Mouse (Mus musculus) monocyte, adult 5-6 weeks (primary cell): Measurements from ENCODE around the gene Hacd2. TPM values are rescaled to one million over a fixed set of nuclear protein-coding genes. Genes with fewer than 3 reads are reported as not detected.

ENCODE experiments used
- ATAC-seq: fragments of 153-309, 156-312 bp; replicated peaks from 2 replicates; pipeline ENCODE4 v1.8.0; 2017; ENCODE audit warnings: mild to moderate bottlenecking; ENCODE audit not compliant: low TSS enrichment, insufficient number of reproducible peaks, severe bottlenecking, poor library complexity, low FRiP score
- total RNA-seq: library from RNA; stranded (forward); fragments of 200-1000, 200-491, 200-594 nt; gene quantifications from 3 replicates; pipeline ENCODE4 v1.2.3, GENCODE M21; 2017

Gene Hacd2
- total RNA-seq, 1 experiment from 2014 or later, result 5.0 TPM

- ATAC-seq, result no peak
Observed at GRCm38 (mm10) chr16:35153146-35153755, 131.0 kb downstream of the Hacd2 start.

- ATAC-seq, result no peak
Observed at GRCm38 (mm10) chr16:35154245-35154640, 132.0 kb downstream of the Hacd2 start.

- ATAC-seq, result no peak
Observed at GRCm38 (mm10) chr16:35154641-35155390, 132.6 kb downstream of the Hacd2 start, which contains the start of gene Adcy5. Gene Adcy5, plus strand, starts transcription at chr16:35154877.

- no peak for ATAC-seq
Observed at GRCm38 (mm10) chr16:35155391-35156305, 133.4 kb downstream of the Hacd2 start.

GRCm38 (mm10) chr16:35156306-35156695 lies 134.1 kb downstream of the Hacd2 start:
- ATAC-seq, result no peak

GRCm38 (mm10) chr16:35156832-35157231 lies 134.6 kb downstream of the Hacd2 start:
- ATAC-seq, result no peak

Other genes with a start within 250 kb of the Hacd2 start
- 0.10 TPM in 1 of 3 replicates, not detected in the others for gene Adcy5, start 132.4 kb downstream of the Hacd2 start, total RNA-seq